Mouse (Mus musculus) cerebellum, postnatal 36 days (tissue): ENCODE results near the gene Rps7.

ENCODE experiments used
- DNase-seq, 2 experiments: peaks; one replicate each; pipeline ENCODE4 v3.0.0; 2021 to 2022; ENCODE audit warnings: mixed read lengths in 2 of 2

Gene Rps7

DNA sequence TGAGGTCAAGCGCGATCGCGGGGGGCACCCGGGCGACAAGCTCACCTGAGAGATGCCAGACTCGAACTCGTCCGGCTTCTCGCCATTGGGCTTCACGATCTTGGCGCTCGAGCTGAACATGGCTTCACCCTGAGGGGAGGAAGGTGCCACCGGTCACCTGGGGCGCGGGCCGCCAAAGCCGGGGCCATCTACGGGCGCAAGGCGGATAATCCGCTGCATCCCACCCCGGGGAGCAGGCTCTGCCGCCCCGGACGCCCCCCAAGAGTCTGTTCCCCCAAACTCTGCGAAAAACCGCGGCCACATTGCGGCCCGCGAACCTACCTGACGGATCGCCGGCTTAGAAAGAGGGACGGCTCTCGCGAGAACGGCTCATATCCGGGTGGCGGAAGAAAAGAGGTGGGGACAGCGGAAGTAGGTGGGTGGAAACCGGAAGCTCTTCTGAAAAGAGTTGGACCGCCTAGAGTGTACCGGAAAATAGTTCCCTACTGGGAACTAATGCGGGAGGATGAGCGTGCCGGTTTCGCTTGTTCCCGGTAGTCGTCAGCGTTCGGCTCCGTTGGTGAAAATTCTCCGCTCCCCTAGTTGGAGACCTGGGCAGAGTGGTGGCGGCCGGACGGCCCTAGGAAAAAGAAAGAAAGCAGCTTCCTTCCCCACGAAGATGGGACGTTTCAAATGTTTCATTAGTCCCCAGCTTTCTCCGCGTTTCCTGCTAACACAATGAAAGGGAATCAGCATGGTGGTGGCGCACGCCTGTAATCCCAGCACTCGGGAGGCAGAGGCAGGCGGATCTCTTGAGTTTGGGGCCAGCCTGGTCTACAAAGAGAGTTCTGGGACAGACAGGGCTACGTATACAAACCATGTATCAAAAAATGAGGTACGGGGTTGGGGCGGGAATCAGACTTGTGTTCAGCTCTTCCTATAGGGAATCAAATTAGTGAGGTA is at the start of gene Rps7:
TSS of gene Rps7 (minus strand) at position 419 of the 942 bp plus-strand sequence.
- DNase-seq, result peak; percentile 91 to 93

DNA sequence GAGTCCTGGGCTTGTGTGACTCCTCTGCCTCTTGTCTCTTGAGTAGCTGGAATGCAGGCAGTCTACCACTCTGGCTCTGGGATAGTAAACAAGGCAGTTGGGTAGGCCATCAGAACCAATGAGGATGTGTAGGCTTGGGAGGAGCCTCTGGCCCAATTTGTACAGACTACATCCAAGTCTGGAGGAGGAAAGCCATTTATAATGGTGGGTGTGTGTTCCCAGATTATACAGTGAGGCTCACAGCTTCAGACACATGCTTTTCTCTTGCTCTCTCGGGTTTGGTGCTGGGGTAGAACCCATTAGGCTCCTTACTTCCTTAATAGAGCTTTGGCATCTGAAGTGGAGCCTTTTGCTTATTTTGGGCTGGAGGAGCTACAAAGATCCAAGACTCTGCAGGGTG is 48.9 kb upstream of the Rps7 start:
- DNase-seq, result no peak

DNA sequence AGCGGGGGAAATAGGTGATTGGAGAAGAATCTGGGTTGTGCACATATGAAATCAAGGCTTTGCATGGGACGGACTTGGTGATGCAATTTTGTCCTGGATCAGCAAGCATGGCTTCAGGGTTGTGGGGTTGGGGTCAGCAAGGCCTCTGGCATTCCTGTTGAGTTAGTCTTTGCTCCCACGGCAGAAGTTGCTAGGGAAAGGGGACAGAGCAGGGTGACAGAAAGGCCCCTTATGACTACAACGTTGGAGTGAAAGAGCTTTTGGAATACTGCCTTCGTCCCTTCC is 40.1 kb upstream of the Rps7 start:
- no peak for DNase-seq

DNA sequence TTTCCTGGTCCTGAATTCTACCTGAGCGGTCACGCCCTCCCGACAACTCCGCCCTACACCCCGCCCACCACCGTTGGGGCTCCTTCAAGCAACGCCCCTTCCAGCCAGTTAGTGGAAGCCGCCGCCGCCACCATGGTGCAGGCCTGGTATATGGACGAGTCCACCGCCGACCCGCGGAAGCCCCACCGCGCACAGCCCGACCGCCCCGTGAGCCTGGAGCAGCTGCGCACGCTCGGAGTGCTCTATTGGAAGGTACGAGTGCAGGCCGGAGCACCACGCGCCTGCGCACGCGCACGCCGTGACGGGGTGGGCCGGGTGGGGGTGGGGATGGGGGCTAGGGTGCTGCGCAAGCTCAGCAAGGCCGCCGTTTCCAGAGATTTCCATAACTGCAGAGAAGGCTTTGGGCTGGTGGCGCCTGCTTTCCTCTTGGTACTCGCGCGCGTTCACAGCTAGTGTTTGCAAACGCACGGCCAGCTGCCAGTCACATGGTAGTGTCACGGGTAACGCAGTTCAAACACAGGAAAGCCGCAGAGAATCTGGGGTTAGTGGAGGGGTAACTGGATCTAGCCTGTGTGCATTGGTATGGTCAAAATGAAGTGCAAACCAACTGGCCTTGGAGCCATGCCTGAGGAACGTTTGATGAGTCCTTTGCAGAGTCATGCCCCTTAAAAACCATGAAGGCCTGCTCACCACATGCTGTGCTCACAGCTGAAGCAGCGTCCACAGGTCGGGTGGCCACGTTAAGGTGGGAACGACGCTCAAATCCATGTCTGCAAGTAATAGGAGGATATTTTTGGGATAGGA is 39.6 kb upstream of the Rps7 start, which contains the start of gene Adi1:
TSS of gene Adi1 (plus strand) at position 111 of the 804 bp plus-strand sequence.
- DNase-seq, result peak; percentile 81

DNA sequence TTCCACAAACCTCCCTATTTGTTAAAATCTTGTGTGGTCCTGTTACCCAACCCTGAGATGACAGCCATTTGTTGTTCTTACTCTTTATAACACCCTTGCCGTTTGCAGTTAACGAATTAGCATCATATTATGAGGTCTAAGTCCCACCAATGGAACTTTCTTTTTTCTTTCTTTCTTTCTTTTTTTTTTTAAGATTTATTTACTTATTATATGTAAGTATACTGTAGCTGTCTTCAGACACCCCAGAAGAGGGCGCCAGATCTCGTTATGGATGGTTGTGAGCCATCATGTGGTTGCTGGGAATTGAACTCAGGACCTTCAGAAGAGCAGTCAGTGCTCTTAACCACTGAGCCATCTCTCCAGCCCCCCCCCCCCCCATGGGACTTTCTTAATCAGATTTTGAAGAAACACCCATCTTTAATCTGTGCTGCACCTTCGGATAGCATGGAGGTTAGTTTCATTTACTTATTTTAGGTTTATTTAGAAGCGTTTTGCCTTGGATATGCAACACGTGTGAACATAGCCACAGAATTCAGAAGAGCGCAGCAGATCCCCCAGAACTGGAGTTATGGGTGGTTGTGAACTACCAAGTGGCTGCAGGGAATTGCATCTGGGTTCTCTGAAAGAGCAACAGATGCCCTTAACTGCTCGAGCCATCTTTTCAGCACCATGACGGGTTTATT is 38.4 kb upstream of the Rps7 start:
- DNase-seq, result no peak

DNA sequence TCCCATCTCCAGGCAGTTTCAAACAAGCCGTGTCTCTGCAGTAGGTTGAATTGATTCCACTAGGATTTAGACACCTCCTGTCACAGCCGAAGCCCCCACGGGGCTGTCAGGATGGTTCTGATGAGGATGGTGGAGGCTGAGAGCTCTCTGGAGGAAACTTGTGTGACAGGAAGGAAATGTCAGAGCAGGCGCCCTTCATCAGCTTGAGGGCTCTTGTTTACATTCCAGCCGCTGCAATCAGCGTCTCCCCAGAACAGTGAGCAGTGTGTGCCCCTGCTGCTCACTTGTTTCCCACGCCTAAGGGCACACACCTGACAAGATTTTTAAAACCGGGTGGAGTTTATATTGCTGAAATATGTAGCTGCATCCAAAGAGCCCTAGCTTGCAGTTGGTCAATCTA is 31.5 kb upstream of the Rps7 start:
- no peak for DNase-seq

DNA sequence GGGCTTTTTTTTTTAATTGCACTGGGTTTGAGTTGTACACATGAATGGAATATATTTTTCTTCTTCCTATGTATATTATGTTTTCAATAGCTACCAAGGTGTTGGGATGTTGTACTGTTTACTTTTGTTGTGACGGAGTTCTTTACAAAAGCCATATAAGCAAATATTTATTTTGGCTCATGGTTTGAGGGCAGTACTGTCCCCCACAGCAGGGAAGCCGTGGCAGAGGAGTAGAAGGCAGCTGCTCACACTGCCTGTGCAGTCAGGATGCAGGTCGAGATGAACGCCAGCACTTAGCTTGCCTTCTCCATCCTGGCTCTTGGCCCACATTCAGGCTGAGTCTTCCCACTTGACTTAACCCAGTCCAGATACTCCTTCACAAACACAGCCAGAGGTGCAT is 31.0 kb upstream of the Rps7 start:
- DNase-seq, result no peak

DNA sequence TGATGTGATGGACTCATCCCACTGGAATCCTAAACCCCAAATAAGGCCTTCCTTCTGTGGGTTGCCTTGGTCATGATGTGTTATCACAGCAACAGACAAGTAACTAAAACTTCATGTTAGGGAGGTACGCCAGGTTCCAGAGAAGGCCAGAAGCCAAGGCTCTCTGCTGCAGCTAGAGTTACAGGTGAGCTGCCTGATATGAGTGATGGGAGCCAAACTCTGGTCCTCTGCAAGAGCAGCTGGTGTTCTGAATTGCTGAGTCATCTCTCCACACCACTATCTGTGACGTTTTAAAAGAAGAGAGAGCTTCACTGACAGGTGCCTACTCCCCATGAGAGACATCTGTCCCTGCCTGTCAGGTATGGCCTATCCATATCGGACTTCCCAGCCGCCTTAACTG is 26.9 kb upstream of the Rps7 start:
- DNase-seq, result no peak

DNA sequence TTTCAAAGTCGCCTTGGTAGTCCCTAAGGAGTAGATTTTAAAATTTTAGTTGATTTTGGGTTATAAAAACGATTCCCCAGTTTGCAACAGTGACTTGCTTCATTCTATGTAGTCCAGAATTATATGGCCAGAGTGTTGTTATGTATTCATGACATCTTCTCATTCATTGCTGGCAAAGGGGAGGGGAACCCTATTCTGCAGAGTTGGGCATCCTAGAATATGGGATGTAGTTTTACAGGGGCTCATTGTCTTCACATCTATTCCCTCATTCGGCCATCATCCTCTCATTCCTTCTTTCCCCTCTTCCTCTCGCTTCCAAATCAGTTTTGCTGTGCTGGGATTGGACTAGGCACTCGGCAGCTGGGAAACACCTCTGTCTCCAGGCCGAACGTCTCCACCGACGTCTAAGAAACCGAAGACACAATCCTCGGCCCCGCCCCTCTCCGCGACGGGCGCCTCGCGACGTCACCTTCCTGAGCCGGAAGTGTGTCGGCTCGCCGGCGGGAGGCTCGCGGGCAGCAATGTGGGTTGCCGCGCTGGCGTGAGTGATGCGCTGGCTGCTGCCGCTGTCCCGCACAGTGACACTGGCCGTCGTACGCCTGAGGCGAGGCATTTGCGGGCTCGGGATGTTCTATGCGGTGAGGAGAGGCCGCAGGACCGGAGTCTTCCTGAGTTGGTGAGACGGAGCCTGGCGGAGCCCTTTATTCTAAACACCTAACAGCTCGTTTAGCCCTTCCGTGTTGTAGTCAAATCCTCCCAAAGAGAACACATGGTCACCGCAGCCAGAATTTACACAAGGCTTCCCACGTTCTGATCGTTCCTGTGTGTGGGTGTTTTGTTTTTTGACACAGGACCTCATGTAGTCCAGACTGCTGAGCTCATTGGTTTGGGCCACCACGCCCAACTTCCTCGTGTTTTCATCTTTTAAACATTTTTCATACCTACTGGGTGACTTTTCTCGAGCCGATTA is 13.7 kb upstream of the Rps7 start, which contains the start of gene Rnaseh1:
TSS of gene Rnaseh1 (plus strand) at position 462 of the 970 bp plus-strand sequence.
- peak; percentile 87 to 90 for DNase-seq

DNA sequence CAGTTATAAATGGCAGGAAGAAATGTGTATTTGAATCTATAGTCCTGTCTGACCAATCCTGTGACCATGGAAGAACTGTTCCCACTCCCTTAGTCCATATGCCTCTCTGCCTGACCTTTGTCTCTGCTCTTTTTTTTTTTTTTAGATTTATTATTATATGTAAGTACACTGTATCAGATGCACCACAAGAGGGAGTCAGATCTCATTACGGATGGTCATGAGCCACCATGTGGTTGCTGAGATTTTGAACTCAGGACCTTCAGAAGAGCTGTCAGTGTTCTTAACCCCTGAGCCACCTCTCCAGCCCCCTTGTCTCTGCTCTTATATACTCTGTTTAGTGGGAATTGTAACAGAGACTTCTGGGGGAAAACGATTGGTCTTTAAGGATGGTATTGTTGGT is 3.0 kb upstream of the Rps7 start:
- DNase-seq, result no peak

DNA sequence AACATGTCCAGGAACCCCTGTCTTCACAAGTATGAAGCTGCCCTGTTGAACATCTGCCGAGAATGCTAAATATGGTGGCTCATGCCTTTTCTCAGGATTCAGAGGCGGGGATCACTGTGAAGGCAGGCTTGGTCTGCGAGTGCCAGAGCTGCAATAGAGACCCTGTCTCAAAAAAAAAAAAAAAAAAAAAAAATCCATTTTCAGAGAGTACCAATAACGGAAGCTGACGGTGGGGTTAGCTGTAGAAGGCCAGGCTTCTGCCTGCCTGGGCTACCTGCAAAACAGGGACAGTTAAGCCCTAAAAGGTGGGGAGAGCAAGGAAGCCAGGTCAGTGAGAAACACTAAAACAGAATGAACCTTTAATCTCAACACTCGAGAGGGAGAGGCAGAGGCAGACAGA is 790 bp upstream of the Rps7 start:
- no peak for DNase-seq

DNA sequence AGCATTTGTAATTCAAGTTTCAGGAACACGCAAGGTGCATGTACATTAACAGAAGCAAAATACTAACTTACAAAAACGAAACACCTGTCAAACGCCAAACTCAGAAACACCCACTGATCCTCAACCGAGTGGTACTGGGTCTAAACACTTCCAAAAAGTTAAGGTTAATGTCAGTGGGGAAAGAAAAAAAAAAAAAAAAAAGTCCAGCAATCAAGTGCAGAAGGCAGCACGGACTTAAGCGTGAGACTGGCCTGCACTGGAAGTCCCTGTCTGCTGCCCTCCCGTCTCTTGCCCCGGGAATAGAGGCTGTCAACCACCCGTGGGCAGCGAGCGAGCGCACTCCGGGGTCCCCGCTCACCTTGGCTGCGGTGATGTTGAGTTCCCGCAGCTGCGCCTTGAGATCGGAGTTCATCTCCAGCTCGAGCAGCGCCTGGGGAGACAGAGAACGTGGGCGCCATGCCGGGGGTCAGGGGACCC is 657 bp downstream of the Rps7 start:
- no peak for DNase-seq

DNA sequence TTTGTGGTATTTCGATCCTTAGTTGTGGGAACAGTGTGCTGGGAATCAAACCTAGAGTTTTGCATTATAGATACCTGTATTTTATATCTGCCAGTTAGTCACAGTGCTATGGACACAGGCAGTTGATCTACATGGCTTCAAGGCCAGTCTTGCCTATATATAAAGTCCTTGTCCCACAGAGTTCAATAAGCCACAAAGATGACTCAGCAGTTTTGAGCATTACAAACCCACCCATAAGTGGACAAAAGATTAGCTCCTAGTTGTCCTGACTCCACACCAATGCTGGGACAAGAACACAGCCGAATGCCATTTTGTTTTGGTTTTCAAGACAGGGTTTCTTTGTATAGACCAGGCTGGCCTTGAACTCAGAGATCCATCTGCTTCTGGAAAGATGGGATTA is 7.3 kb downstream of the Rps7 start:
- no peak for DNase-seq

DNA sequence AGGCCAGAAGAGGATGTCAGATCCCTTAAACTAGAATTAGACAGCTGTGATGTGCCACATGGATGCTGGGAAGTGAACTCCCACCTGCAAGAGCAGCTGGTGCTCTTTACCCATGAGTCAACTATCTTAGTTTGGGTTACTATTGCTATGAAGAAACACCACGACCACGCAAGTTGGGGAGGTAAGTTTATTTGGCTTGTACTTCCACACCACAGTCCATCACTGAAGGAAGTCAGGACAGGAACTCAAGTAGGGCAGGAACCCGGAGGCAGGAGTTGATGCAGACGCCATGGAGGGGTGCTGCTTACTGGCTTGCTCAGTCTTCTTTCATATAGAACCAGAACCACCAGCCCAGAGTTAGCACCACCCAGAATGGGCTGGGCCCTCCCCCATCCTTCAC is 8.7 kb downstream of the Rps7 start:
- DNase-seq, result no peak

DNA sequence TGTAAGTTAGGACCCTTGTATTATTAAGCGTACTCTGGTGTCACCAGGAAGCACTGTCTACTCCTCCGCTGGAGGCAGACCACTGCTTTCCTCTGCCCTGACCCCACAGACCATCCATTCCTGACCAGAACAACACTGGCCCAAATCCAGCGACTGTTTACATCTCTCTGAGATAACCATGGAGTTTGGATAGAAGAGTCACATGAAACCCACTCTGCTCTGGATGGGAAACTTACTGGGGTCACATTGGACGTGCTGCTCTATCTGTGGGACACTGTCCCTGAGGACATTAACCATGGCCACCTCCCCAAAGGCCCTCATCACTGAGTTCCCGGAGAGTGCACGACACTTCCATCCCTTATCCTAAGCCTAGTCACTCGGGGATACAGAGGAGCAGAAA is 10.3 kb downstream of the Rps7 start:
- no peak for DNase-seq

DNA sequence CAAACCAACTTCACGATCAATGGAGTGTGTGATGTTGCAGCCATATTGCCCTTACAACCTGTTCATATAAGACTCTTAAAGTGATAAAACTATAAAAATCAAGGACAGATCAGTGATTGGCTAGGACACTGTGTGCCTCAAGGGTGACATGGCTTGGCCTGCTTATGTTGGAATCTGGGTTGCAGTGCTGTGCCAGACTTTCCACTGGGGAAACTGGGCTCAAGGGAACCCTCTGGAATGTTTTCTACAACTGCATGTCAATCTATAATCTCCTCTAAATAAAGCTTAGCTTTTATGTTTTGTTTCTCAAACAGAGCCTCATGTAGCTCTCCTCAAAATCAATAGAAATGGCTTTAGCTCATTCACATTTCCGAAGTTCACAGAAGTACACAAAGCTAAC is 11.5 kb downstream of the Rps7 start:
- no peak for DNase-seq

DNA sequence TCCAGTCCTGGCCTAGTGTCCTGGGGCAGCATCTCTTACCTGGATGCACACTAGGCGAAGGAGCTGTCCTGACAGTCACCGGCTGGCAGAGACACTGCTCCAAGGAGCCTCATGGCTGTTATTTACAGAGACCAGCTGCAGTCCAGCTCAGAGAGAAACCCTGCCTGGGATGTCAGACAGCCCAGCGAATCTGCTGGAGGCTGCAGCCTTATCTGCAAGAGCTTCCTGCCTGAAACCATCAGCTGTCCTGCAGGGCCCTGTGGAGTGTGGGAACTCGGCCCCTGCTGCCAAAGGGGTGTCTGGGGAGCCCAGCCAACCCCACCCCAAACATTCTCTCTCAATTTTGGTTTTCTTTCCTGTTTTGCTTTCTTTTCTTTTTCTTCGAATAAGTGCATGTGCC is 12.6 kb downstream of the Rps7 start, which contains the start of gene Colec11:
TSS of gene Colec11 (minus strand) at position 183 of the 400 bp plus-strand sequence.
- DNase-seq, result no peak

DNA sequence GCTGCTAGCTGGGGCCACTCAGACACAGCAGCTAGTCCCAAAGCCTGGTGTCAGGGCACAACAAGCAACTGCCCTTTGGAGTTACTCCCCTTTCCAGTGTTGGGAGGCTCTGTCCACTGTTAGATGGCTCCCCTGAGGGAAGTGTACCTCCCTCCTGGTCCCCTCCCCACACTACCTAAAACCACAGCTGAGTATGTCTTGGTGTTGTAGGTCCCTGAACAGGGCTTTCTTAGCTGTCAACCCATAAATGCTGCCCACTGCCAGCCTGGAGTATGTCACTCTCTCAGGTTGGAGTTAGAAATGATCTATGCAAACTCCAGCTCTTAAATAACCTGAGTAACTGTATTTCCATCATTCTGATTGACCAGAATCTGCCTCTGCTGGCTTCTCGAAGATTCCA is 13.1 kb downstream of the Rps7 start:
- DNase-seq, result no peak

DNA sequence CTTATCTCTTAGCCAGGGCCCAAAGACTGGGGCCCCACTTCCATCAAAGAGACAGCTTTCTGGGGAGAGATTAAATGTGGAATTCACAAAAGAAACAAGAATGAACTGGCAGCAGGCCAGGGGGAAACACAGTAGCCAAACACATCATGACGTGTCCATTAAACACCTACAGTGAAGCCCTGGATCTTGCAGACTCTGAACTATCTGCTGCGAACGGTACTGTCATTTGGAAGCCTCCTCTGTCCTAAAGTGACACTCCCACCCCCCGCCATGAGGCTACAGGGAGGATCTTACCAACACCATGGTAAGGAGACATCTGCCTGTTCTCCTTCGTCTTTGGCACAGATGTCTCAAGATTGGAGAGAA is 13.6 kb downstream of the Rps7 start:
- DNase-seq, result no peak

DNA sequence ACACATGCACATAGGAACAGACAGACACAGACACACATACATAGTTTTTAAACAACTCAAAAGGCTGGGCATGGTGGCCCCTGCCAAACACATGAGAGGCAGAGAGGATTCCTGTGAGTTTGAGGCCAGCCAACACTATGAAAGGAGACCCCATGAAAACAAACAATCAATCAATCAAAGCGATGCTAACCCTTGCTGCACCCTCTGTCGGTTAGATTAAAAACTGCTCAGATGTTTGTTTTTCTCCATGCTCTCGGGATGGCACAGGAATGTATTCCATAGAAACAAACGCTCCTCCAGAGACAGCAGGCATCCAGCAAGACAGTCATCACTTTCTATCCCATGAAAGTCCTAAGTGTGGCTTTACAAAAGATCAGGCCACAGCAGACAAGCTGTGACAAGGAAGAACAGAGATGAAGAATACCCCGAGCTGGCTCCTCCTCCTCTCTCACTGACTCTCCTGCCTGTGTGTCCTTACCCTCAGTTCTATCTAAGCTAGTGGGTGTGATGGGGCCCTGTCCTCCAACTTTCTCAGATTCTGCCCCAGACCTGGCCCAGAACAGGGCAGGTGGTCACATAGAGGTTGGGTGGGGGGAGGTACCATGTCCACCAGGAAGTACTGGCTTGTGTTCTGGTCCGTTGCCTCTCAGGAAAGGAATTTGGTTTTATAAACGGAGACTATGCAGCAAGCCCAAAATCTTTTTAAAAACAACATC is 14.1 kb downstream of the Rps7 start:
- DNase-seq, result no peak

DNA sequence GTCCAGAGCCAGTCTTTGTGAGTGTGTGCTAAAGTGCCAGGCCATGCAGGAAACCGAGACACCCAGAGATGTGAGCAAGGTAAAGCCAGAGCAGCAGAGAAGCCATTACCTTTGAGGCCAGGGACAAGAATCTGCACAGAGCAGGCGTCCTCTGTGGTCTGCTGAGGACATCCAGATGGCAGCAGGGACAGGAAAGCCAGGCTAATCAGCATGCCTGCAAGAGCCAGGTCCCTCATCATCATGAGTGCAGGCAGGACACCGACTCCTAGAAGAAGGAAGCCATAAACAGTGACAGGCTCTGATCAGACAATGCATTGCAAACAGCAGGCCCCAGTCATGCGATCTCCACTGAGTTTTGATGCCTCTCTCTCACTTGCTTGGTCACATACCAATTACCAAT is 18.5 kb downstream of the Rps7 start:
- DNase-seq, result no peak
